Mouse (Mus musculus): ENCODE data around the gene Vcam1. TPM values are rescaled to one million over a fixed set of nuclear protein-coding genes. Genes with fewer than 3 reads are reported as not detected.

The Vcam1 gene
- polyA plus RNA-seq, 1 experiment from 2014 or later: 67.4 TPM

Other genes starting within 250 kb of the Vcam1 start
- 49.3 and 50.6 TPM in 2 replicates for gene Dph5, start 241.9 kb downstream of the Vcam1 start, polyA plus RNA-seq (2014; fragmentation: Nextera tagmentation; extraction: Ambion mirVana)
- gene Slc30a7, start 122.3 kb downstream of the Vcam1 start, polyA plus RNA-seq (2014; fragmentation: Nextera tagmentation; extraction: Ambion mirVana): 23.9 and 27.8 TPM in 2 replicates
- gene Extl2, start 122.2 kb downstream of the Vcam1 start, polyA plus RNA-seq (2014; fragmentation: Nextera tagmentation; extraction: Ambion mirVana): 13.0 and 17.4 TPM in 2 replicates
- 0.34 and 1.0 TPM in 2 replicates for gene Gpr88, start 123.8 kb upstream of the Vcam1 start, polyA plus RNA-seq (2014; fragmentation: Nextera tagmentation; extraction: Ambion mirVana)

All from liver, embryonic 11.5 days (tissue).